Mouse (Mus musculus): Measurements from ENCODE around the gene Gprin2.

DNA sequence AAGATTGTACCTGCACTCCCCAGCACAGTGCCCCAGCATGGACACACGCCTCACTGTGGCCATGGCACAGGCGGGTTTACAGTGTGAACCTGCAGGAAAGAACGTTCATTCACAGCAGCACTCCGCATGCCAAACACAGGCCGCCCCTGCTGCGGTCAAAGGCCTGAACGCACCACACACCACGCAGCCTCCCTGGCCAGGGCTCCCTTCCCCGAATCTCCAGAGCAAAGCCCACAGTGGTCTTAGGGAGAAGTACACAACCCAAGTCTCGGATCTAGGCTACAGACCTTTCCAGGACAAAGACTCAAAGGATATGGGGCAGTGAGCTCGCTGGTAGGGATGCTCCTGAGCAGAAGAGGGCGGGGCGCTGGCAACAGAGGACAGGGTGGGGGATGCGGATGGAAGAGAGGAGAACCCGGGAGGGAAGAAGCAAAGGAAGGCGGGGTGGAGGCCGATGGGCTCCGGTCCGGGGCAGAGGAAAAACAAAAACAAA is 669 bp downstream of the Gprin2 start:
- no peak for TF ChIP-seq EP300 (IDR thresholded peaks at IDR 0.05; ENCODE audit: low read depth)
- TF ChIP-seq CTCF (IDR thresholded peaks at IDR 0.05; ENCODE audit: low read depth): no peak

Measured in liver, embryonic 14.5 days (tissue).